Mouse (Mus musculus): ENCODE measurements around the gene Olfr557.

The Olfr557 gene

GRCm38 (mm10) chr7:102695358-102696125 lies at the start of gene Olfr557:
TSS of gene Olfr557 (plus strand) at chr7:102695910.
- DNase-seq, result no peak

GRCm38 (mm10) chr7:102658523-102658922 lies 37.2 kb upstream of the Olfr557 start, which contains the start of gene Olfr555:
TSS of gene Olfr555 (plus strand) at chr7:102658823.
- DNase-seq, result no peak

- DNase-seq, result no peak
Measured at GRCm38 (mm10) chr7:102664599-102664998, 31.1 kb upstream of the Olfr557 start, which contains the start of gene Olfr556. TSS of gene Olfr556 (plus strand) at chr7:102664899.

GRCm38 (mm10) chr7:102665378-102665777 lies 30.3 kb upstream of the Olfr557 start:
- no peak for DNase-seq

GRCm38 (mm10) chr7:102676225-102676624 lies 19.5 kb upstream of the Olfr557 start:
- DNase-seq, result no peak

GRCm38 (mm10) chr7:102681916-102682315 lies 13.8 kb upstream of the Olfr557 start:
- DNase-seq, result no peak

- DNase-seq, result peak; percentile 91
Measured at GRCm38 (mm10) chr7:102686944-102687501, 8.7 kb upstream of the Olfr557 start, which contains the start of gene Trim68. TSS of gene Trim68 (minus strand) at chr7:102687327.

GRCm38 (mm10) chr7:102698461-102698860 lies 2.8 kb downstream of the Olfr557 start:
- no peak for DNase-seq

GRCm38 (mm10) chr7:102701915-102702314 lies 6.2 kb downstream of the Olfr557 start, which contains the start of gene Olfr558:
TSS of gene Olfr558 (plus strand) at chr7:102702215.
- DNase-seq, result no peak

GRCm38 (mm10) chr7:102718970-102719369 lies 23.3 kb downstream of the Olfr557 start, which contains the start of gene Olfr33:
TSS of gene Olfr33 (minus strand) at chr7:102719070.
- no peak for DNase-seq

- DNase-seq, result no peak
Measured at GRCm38 (mm10) chr7:102727391-102727790, 31.7 kb downstream of the Olfr557 start, which contains the start of gene Olfr559. TSS of gene Olfr559 (minus strand) at chr7:102727491.

GRCm38 (mm10) chr7:102733793-102734192 lies 38.1 kb downstream of the Olfr557 start:
- no peak for DNase-seq

GRCm38 (mm10) chr7:102737705-102738104 lies 42.0 kb downstream of the Olfr557 start:
- DNase-seq, result no peak
